Mouse (Mus musculus): ENCODE data around the gene Arrdc4. TPM values are rescaled to one million over a fixed set of nuclear protein-coding genes. Genes with fewer than 3 reads are reported as not detected.

Arrdc4 gene
- polyA plus RNA-seq, 2 experiments: 16.2 to 28.0 TPM

DNA sequence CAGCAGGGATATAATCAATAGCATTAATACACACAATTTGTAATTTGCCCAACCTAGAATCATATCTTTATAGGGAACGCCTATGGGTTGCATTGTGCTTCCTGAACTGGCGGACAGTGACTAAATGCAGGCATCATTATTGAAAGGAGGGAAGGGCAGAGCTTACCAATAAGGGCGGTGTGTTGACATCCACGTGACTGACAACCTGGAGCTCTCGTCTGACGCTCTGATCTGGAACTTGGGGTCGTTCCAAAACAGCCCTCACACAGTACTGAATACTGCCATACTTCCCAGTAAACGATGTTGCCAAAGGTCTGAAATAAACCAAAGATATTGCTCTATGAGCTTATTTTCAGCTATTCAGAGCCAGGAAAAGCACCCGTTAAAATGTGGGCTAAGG is 4.4 kb downstream of the Arrdc4 start:
- Histone ChIP-seq H3K9me3 (ENCODE audit: control insufficient read depth, low read length) (no peaks in the 10 kb centered on the region), H3K4me3 (replicated peaks; ENCODE audit: low read length) (no peak overlapping the region), H3K4me1 (ENCODE audit: control insufficient read depth, insufficient read depth, low read length) (peaks cover 9% of the 10 kb centered on the region; the same call in 1 of the 2 replicates), H3K4me2 (replicated peaks; ENCODE audit: low read depth, low read length, severe bottlenecking) (no peak overlapping the region), H3K9ac (ENCODE audit: low read depth, low read length, severe bottlenecking) (no peak overlapping the region), H3K27ac (replicated peaks; ENCODE audit: low read depth, low read length) (no peak overlapping the region), H3K27me3 (ENCODE audit: control insufficient read depth, insufficient read depth, low read length) (no peaks in the 10 kb centered on the region), H3K36me3 (ENCODE audit: control insufficient read depth, insufficient read depth, low read length) (peaks cover 51% of the 10 kb centered on the region)
- no peak for ATAC-seq (ENCODE audit: low FRiP score, low read depth)
- no peak for DNase-seq (ENCODE audit: low spot score)
- 80% methylated on average over 9 of the region's 9 CpGs for WGBS
- TF ChIP-seq POLR2A (IDR thresholded peaks at IDR 0.05; ENCODE audit: borderline replicate concordance, extremely low read depth, insufficient read depth, insufficient read length): no peak

DNA sequence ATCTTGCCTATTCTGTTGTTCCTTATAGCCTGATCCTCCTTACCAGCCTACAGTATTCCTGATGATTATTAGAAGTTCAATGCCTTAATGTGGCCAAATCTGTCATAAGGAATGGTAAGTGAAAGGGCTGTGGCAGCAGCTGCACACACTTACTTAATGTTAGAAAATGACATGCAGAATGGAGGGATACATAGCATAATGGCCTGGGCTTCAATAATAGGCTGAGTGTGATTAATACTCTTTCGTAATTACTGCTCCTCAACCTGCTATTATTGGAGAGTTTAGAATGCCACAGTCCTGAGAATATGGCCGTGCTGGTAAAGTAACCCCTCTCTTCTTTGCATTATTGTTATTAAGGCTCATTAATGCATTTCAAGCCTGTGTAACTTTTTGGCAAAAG is 4.8 kb downstream of the Arrdc4 start:
- Histone ChIP-seq H3K4me3 (replicated peaks; ENCODE audit: low read length) (no peak overlapping the region), H3K27ac (replicated peaks; ENCODE audit: low read depth, low read length) (no peak overlapping the region), H3K4me1 (ENCODE audit: control insufficient read depth, insufficient read depth, low read length) (peaks cover 9% of the 10 kb centered on the region; the same call in 1 of the 2 replicates), H3K4me2 (replicated peaks; ENCODE audit: low read depth, low read length, severe bottlenecking) (no peak overlapping the region), H3K27me3 (ENCODE audit: control insufficient read depth, insufficient read depth, low read length) (no peaks in the 10 kb centered on the region), H3K9ac (ENCODE audit: low read depth, low read length, severe bottlenecking) (no peak overlapping the region), H3K9me3 (ENCODE audit: control insufficient read depth, low read length) (no peaks in the 10 kb centered on the region), H3K36me3 (ENCODE audit: control insufficient read depth, insufficient read depth, low read length) (peaks cover 53% of the 10 kb centered on the region)
- 90% methylated on average over 2 of the region's 2 CpGs for WGBS
- TF ChIP-seq POLR2A (IDR thresholded peaks at IDR 0.05; ENCODE audit: borderline replicate concordance, extremely low read depth, insufficient read depth, insufficient read length): no peak
- DNase-seq (ENCODE audit: low spot score) (no peak), ATAC-seq (ENCODE audit: low FRiP score, low read depth) (no peak)

DNA sequence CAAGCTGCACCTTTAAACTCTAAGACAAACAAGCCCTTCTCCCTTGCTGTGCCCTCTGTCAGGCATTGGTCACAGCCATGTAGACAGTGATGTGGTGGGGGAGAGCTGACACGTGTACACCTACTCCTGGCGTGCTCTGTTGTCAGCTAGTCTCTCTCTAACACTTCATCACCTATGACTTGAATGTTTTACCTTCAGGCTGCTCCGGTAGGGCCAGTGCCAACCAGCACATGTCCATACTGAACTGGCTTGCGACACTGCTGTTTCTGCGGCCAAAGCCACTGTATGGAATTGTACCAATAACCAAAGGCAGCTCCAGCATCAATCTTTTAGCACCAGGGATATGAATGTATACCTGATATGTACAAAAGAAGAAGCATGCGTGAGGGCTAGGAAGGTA is 8.3 kb downstream of the Arrdc4 start:
- Histone ChIP-seq H3K4me1 (ENCODE audit: control insufficient read depth, insufficient read depth, low read length) (no peaks in the 10 kb centered on the region), H3K27ac (replicated peaks; ENCODE audit: low read depth, low read length) (no peak overlapping the region), H3K9me3 (ENCODE audit: control insufficient read depth, low read length) (no peaks in the 10 kb centered on the region), H3K4me2 (replicated peaks; ENCODE audit: low read depth, low read length, severe bottlenecking) (no peak overlapping the region), H3K27me3 (ENCODE audit: control insufficient read depth, insufficient read depth, low read length) (no peaks in the 10 kb centered on the region), H3K36me3 (ENCODE audit: control insufficient read depth, insufficient read depth, low read length) (peaks cover 69% of the 10 kb centered on the region), H3K9ac (ENCODE audit: low read depth, low read length, severe bottlenecking) (no peak overlapping the region), H3K4me3 (replicated peaks; ENCODE audit: low read length) (no peak overlapping the region)
- no peak for TF ChIP-seq POLR2A (IDR thresholded peaks at IDR 0.05; ENCODE audit: borderline replicate concordance, extremely low read depth, insufficient read depth, insufficient read length)
- DNase-seq (ENCODE audit: low spot score) (no peak), ATAC-seq (ENCODE audit: low FRiP score, low read depth) (no peak)
- WGBS: 93% methylated on average over 6 of the region's 6 CpGs

DNA sequence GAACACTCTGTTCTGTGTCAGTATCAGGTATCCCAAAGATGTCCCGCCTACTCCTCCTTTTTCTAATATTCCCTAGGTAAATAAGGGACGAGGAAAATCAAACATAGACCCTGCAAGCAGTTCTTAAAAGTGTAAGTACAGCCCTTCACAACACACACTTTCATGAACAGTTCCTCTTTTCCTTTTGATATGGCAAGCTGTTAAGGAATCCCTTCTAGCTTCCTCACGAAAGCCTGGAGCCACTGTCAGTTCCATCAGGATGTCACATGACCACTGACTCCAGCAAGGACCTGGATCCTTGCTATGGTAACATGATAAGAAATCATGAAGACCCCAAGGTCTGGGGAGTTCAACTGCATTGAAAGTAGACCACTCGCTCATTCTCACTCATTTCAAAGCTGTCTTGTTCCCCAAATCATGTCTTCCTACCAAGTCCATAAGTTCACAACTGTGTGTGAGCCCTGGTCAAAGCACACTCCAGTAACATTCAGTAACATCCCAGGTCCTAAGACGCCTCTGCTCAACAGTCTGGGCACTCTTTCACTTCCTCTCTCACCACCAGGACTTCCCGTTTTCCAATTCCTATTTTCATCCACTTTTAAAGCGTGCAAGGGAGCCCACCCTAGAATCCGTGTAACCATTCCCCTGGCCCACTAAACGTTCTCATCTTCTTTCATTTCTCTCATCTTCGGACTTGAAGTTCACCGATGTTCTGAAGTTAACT is 10.2 kb downstream of the Arrdc4 start:
- peaks cover 58% of the 10 kb centered on the region for H3K36me3 ChIP-seq (ENCODE audit: control insufficient read depth, insufficient read depth, low read length)

DNA sequence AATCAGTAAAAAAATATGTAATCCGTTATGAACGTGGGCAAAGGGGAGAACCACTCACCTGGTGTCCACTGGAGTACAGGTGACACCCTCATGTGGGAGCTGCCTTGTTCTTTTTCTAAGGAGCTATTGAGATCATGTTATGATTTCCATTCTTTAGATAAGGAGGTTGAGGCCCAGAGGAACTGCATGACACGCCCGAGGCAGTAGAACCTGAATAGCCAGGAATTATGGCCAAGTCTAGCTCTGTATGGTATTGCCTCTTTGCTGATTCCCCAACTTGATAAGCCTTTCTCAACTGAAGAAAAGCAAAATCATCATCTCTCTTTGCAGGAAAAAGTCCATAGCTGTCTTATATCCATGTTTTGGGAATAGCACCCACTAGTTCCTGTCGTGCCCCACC is 22.7 kb downstream of the Arrdc4 start:
- DNase-seq (ENCODE audit: low spot score): no peak
- ATAC-seq (ENCODE audit: low FRiP score, low read depth): no peak

More for the DNA sequence above, 10.2 kb downstream of the Arrdc4 start:
- Histone ChIP-seq H3K4me2 (replicated peaks; ENCODE audit: low read depth, low read length, severe bottlenecking) (no peak overlapping the region), H3K4me3 (replicated peaks; ENCODE audit: low read length) (no peak overlapping the region), H3K27me3 (ENCODE audit: control insufficient read depth, insufficient read depth, low read length) (no peaks in the 10 kb centered on the region), H3K9ac (ENCODE audit: low read depth, low read length, severe bottlenecking) (no peak overlapping the region), H3K4me1 (ENCODE audit: control insufficient read depth, insufficient read depth, low read length) (no peaks in the 10 kb centered on the region), H3K27ac (replicated peaks; ENCODE audit: low read depth, low read length) (no peak overlapping the region), H3K9me3 (ENCODE audit: control insufficient read depth, low read length) (no peaks in the 10 kb centered on the region)
- DNase-seq (ENCODE audit: low spot score) (no peak), ATAC-seq (ENCODE audit: low FRiP score, low read depth) (no peak)
- 88% methylated on average over 11 of the region's 11 CpGs for WGBS
- TF ChIP-seq POLR2A (IDR thresholded peaks at IDR 0.05; ENCODE audit: borderline replicate concordance, extremely low read depth, insufficient read depth, insufficient read length): no peak

More for the DNA sequence above, 22.7 kb downstream of the Arrdc4 start:
- no peak overlapping the region for H3K4me2 ChIP-seq (replicated peaks; ENCODE audit: low read depth, low read length, severe bottlenecking)
- H3K4me1 ChIP-seq (ENCODE audit: control insufficient read depth, insufficient read depth, low read length): no peaks in the 10 kb centered on the region; the same call in 1 of the 2 replicates
- no peak overlapping the region for H3K9ac ChIP-seq (ENCODE audit: low read depth, low read length, severe bottlenecking)
- H3K27me3 ChIP-seq (ENCODE audit: control insufficient read depth, insufficient read depth, low read length): no peaks in the 10 kb centered on the region
- H3K27ac ChIP-seq (replicated peaks; ENCODE audit: low read depth, low read length): no peak overlapping the region
- no peaks in the 10 kb centered on the region for H3K9me3 ChIP-seq (ENCODE audit: control insufficient read depth, low read length)
- H3K4me3 ChIP-seq (replicated peaks; ENCODE audit: low read length): no peak overlapping the region
- H3K36me3 ChIP-seq (ENCODE audit: control insufficient read depth, insufficient read depth, low read length): no peaks in the 10 kb centered on the region
- no peak for TF ChIP-seq POLR2A (IDR thresholded peaks at IDR 0.05; ENCODE audit: borderline replicate concordance, extremely low read depth, insufficient read depth, insufficient read length)
- 92% methylated on average over 5 of the region's 5 CpGs for WGBS

Measured in limb, embryonic 14.5 days (tissue).